Mouse (Mus musculus): ENCODE data around the gene Mrvi1.

DNA sequence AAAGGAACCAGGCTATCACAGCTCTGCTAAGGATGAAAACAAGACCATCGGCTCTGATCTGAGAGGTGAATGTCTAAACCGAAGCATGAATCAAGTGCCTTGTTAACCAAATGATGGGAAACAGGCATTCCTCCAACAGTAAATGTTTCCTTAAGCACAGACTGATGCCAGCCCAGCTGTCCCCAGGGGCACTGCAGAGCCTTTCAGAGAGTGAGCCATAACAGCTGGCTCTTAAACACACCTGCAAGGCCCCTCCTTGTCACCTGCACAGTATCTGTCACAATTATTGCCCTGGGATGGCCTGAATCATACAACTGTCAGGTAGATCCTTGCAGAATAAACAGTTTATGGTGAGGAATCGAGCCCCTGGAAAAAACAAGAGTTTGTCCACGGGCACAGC lies 8.8 kb downstream of the Mrvi1 start:
- no peak for TF ChIP-seq CTCF (IDR thresholded peaks at IDR 0.05; ENCODE audit: control insufficient read depth, insufficient read depth, insufficient replicate concordance, low read depth, low read length)
- no peak for TF ChIP-seq POLR2A (IDR thresholded peaks at IDR 0.05; ENCODE audit: control insufficient read depth, low read depth, low read length)
